Mouse (Mus musculus) midbrain, embryonic 12.5 days (tissue): ENCODE results near the gene Tmem59l. TPM values are rescaled to one million over a fixed set of nuclear protein-coding genes. Genes with fewer than 3 reads are reported as not detected.
A peak's percentile ranks its signal among the peaks of the same experiment; 100 is the strongest.

Experiments
- ATAC-seq: fragments of 200-750 bp; cut with Nextera tagmentation; 2 replicates; pipeline ENCODE4 v1.8.0; 2017; ENCODE audit warnings: low read depth, moderate TSS enrichment, moderate library complexity; ENCODE audit not compliant: low FRiP score
- H3K27ac ChIP-seq: fragments of 300-500 bp; sonication (generic); replicated peaks from 2 replicates; pipeline ENCODE4 v1.5.1; 2016; ENCODE audit warnings: mild to moderate bottlenecking
- H3K27me3 ChIP-seq: fragments of 300-500 bp; sonication (generic); 2 replicates; pipeline ENCODE4 v1.6.1; 2016; ENCODE audit warnings: mild to moderate bottlenecking
- H3K36me3 ChIP-seq: fragments of 300-500 bp; sonication (generic); 2 replicates; pipeline ENCODE4 v1.6.1; 2016
- H3K4me1 ChIP-seq: fragments of 300-500 bp; sonication (generic); 2 replicates; pipeline ENCODE4 v1.6.1; 2016
- H3K4me2 ChIP-seq: fragments of 300-500 bp; sonication (generic); replicated peaks from 2 replicates; pipeline ENCODE4 v1.6.1; 2016; ENCODE audit warnings: mild to moderate bottlenecking, moderate library complexity
- H3K4me3 ChIP-seq: fragments of 300-500 bp; sonication (generic); 2 replicates; pipeline ENCODE4 v1.5.1; 2016; ENCODE audit warnings: mild to moderate bottlenecking
- H3K9ac ChIP-seq: fragments of 300-500 bp; sonication (generic); replicated peaks from 2 replicates; pipeline ENCODE4 v1.6.1; 2016; ENCODE audit warnings: mild to moderate bottlenecking, moderate library complexity
- H3K9me3 ChIP-seq: fragments of 300-500 bp; sonication (generic); 2 replicates; pipeline ENCODE4 v1.6.1; 2016; ENCODE audit warnings: mild to moderate bottlenecking
- WGBS: fragments of 180-500 bp; shearing (Covaris S2); methylation state at CpG from one replicate; pipeline ENCODE4 v1.1.7; 2016; 5-methylcytosine and 5-hydroxymethylcytosine counted together
- polyA plus RNA-seq: library from polyadenylated mRNA; unstranded; fragments of >200 nt; fragmentation: Nextera tagmentation; extraction: Ambion mirVana; gene quantifications from 2 replicates; pipeline ENCODE4 v1.2.1, GENCODE M21; 2016

Tmem59l gene
- polyA plus RNA-seq, 1 experiment from 2014 or later, result 21.7 TPM

- Histone ChIP-seq H3K27ac (no peak overlapping the region), H3K9me3 (no peaks in the 10 kb centered on the region), H3K27me3 (peaks cover 42% of the 10 kb centered on the region), H3K4me3 (peak overlapping the region; percentile 80), H3K9ac (no peak overlapping the region), H3K4me2 (peak overlapping the region; percentile 82), H3K4me1 (peaks cover 18% of the 10 kb centered on the region), H3K36me3 (no peaks in the 10 kb centered on the region)
- peak; percentile 23; the same call in 1 of the 2 replicates for ATAC-seq
- 2% methylated on average over 19 of the region's 21 CpGs for WGBS
Observed at GRCm38 (mm10) chr8:70477269-70477982, 9.7 kb downstream of the Tmem59l start.

DNA sequence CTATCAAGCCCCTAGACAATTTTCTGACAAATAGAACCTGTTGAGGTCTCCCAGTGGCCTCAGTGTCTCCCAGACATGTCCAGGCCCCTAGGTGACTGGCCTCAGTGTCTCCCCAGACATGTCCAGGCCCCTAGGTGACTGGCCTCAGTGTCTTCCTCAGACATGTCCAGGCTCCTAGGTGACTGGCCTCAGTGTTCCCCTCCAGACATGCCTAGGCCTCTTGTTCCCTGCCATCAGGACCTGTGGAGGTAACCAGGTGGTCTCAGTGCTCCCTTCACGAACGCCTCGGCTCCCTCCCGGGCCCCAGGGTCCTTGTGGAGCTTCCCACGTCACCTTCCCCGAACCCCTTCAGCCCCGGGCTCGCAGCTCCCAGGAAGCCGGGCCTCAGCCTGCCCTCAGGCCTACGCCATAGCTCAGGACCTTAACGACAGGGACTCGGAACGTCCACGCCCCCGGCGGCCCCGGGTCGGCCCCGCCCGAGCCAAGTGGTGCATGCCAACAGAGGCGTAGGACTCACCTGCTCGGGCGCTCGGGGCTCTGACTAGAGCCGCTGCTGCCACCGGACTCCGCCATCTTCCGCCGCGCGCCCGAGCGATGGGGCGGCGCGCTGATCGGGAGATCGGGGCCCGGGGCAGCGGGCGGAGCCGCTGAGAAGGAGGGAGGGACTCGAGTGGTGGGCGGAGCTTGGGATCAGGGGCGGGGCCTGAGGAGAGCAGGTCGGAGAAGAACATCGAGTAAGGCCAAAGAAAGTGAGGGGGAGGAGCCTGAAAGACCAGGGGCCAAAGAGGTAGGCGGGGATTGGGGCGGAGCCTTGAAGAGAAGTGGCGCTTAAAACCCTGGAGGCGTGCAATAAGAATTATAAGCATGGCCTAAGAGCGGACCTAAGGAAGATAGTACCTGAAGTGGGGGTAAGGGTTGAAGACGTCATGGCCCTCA is 10.6 kb downstream of the Tmem59l start, which contains the start of gene Klhl26:
Klhl26 (minus strand) TSS at position 636 of the 936 bp plus-strand sequence.
- H3K27ac ChIP-seq, result 0 out of 2 replicates have a peak within 1 kb of the TSS, but pooled peaks have one; percentile 32
- peaks cover 36% of the 10 kb centered on the region for H3K27me3 ChIP-seq
- H3K4me3 ChIP-seq, result peak within 1 kb of the TSS; percentile 80
- H3K9me3 ChIP-seq, result no peaks in the 10 kb centered on the region
- peak within 1 kb of the TSS; percentile 84 for H3K9ac ChIP-seq
- H3K4me1 ChIP-seq, result peaks cover 18% of the 10 kb centered on the region
- peak within 1 kb of the TSS; percentile 82 for H3K4me2 ChIP-seq
- no peaks in the 10 kb centered on the region for H3K36me3 ChIP-seq
- ATAC-seq, result peak; percentile 88
- WGBS, result under 1% methylated on average over 53 of the region's 53 CpGs

DNA sequence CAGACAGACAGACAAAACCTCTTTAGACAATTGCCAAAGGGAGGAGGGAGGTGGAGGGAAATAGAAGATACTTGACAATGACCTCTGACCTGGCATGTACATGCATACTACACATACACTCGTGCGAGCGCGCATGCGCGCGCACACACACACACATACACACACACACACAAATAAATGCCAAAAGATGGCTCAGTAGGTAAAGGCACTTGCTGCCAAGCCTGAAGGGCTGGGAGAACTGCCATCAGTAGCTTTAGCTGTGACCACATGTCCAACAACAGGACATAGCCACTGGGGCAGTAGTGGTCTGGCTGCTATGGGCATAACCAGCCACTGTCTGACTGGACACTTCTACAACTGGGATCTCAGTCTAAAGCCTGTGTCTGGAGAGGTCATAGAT is 15.3 kb downstream of the Tmem59l start:
- 94% methylated on average over 7 of the region's 7 CpGs for WGBS
- no peak overlapping the region for H3K9ac ChIP-seq

GRCm38 (mm10) chr8:70469938-70470337 is 17.2 kb downstream of the Tmem59l start:
- Histone ChIP-seq H3K4me2 (no peak overlapping the region), H3K4me3 (no peak overlapping the region), H3K9me3 (no peaks in the 10 kb centered on the region), H3K9ac (no peak overlapping the region), H3K36me3 (no peaks in the 10 kb centered on the region), H3K27me3 (no peaks in the 10 kb centered on the region), H3K27ac (no peak overlapping the region), H3K4me1 (0 out of 2 replicates have a peak, but pooled peaks cover 4% of the 10 kb centered on the region)
- 66% methylated on average over 2 of the region's 2 CpGs for WGBS
- no peak for ATAC-seq

More for the DNA sequence above, 15.3 kb downstream of the Tmem59l start:
- H3K4me1 ChIP-seq, result peaks cover 13% of the 10 kb centered on the region
- no peaks in the 10 kb centered on the region for H3K27me3 ChIP-seq
- no peak overlapping the region for H3K4me2 ChIP-seq
- no peak for ATAC-seq
- H3K36me3 ChIP-seq, result no peaks in the 10 kb centered on the region
- no peak overlapping the region for H3K4me3 ChIP-seq
- no peaks in the 10 kb centered on the region for H3K9me3 ChIP-seq
- H3K27ac ChIP-seq, result no peak overlapping the region

DNA sequence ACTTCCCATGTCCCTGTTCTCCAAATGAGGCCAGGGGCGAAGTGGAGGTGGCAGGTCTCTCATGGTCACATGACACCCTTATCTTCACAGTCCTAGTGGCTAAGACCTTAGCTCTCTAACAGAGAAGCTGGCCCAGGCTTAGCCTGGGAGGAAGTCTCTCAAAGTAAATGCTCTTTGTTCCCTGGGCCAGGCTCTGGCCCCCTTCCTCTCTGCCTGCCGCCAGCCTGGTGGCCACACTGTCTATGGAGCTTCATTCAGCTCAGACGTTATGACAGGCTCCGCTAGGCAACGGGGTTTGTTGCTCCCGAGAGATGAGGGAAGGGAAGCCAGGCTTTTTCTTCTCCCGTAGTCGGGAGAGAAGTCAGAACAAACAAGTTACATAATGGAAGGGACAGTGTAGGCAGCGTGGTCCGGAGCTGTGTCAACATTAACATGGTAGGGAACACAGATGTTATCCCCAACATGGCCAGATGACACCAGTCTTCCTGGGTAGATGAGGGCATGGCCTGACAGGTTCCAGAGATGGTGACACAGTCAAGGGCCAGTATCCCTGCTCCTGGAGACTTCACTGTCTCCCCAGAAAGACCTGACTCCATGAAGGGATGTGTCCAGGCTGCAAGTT is 17.8 kb downstream of the Tmem59l start:
- no peaks in the 10 kb centered on the region for H3K27me3 ChIP-seq
- ATAC-seq, result peak; percentile 23; the same call in 1 of the 2 replicates
- no peak overlapping the region for H3K4me3 ChIP-seq
- no peak overlapping the region for H3K4me2 ChIP-seq
- H3K27ac ChIP-seq, result no peak overlapping the region
- H3K9me3 ChIP-seq, result no peaks in the 10 kb centered on the region
- WGBS, result 49% methylated on average over 10 of the region's 10 CpGs
- no peaks in the 10 kb centered on the region for H3K36me3 ChIP-seq
- H3K9ac ChIP-seq, result no peak overlapping the region
- 0 out of 2 replicates have a peak, but pooled peaks cover 4% of the 10 kb centered on the region for H3K4me1 ChIP-seq

DNA sequence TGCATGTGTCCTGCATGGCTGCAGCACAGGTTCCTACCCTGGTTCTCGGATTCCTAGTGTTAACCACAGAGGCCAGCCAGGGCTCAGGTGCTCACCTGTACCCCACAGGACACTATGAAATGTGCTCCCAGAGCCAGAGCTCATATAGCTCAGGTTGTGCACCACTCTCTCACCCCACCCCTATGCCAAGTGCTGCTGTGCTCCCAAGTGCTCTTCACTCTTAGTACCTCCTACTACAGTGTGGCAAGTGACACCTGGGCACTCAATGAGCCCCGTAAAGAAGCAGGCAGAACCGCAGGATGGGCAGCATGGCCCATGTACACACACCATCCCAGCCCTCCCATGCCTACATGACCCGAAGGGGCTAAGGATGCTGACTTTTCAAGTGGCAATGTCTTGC is 18.4 kb downstream of the Tmem59l start:
- ATAC-seq, result no peak
- no peak overlapping the region for H3K4me3 ChIP-seq
- H3K9ac ChIP-seq, result no peak overlapping the region
- H3K4me2 ChIP-seq, result no peak overlapping the region
- H3K27ac ChIP-seq, result no peak overlapping the region
- no peaks in the 10 kb centered on the region for H3K36me3 ChIP-seq
- WGBS, result 93% methylated on average over 4 of the region's 4 CpGs
- no peaks in the 10 kb centered on the region for H3K27me3 ChIP-seq
- H3K4me1 ChIP-seq, result 0 out of 2 replicates have a peak, but pooled peaks cover 4% of the 10 kb centered on the region
- no peaks in the 10 kb centered on the region for H3K9me3 ChIP-seq

DNA sequence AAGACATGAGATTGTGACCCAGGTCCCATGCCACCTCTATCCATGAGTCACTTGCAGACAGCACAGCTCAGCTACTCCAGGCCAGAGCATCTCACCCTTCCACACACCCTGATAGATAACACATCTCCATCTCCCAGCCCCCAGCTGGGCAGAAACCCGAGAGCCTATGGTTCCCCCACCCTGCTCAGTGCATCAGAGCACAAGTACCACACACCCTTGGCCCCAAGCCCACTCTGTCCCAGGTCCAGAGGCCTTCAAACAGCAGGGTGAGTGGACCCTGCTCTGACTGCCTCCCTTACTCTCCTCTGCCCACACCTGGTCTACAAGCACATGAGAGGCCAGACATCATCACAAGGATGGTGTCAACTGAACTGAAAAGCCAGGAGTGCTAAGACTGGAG is 19.3 kb downstream of the Tmem59l start:
- H3K4me1 ChIP-seq, result 0 out of 2 replicates have a peak, but pooled peaks cover 4% of the 10 kb centered on the region
- H3K4me3 ChIP-seq, result no peak overlapping the region
- H3K9ac ChIP-seq, result no peak overlapping the region
- H3K9me3 ChIP-seq, result no peaks in the 10 kb centered on the region
- H3K27me3 ChIP-seq, result no peaks in the 10 kb centered on the region
- H3K4me2 ChIP-seq, result no peak overlapping the region
- H3K27ac ChIP-seq, result no peak overlapping the region
- ATAC-seq, result no peak
- no peaks in the 10 kb centered on the region for H3K36me3 ChIP-seq
- WGBS, result 80% methylated on average over 1 of the region's 1 CpGs

GRCm38 (mm10) chr8:70467229-70467725 is 19.9 kb downstream of the Tmem59l start:
- no peaks in the 10 kb centered on the region for H3K27me3 ChIP-seq
- ATAC-seq, result no peak
- H3K4me3 ChIP-seq, result no peak overlapping the region; the same call in 1 of the 2 replicates
- no peak overlapping the region for H3K27ac ChIP-seq
- 78% methylated on average over 5 of the region's 5 CpGs for WGBS
- no peaks in the 10 kb centered on the region for H3K9me3 ChIP-seq
- no peaks in the 10 kb centered on the region for H3K36me3 ChIP-seq
- no peak overlapping the region for H3K4me2 ChIP-seq
- H3K9ac ChIP-seq, result 0 out of 2 replicates have a peak overlapping the region, but pooled peaks have one; percentile 20
- 0 out of 2 replicates have a peak, but pooled peaks cover 4% of the 10 kb centered on the region for H3K4me1 ChIP-seq

GRCm38 (mm10) chr8:70466771-70467170 is 20.4 kb downstream of the Tmem59l start:
- Histone ChIP-seq H3K4me1 (0 out of 2 replicates have a peak, but pooled peaks cover 4% of the 10 kb centered on the region), H3K9ac (no peak overlapping the region), H3K4me2 (no peak overlapping the region), H3K36me3 (no peaks in the 10 kb centered on the region), H3K9me3 (no peaks in the 10 kb centered on the region), H3K27ac (no peak overlapping the region), H3K27me3 (no peaks in the 10 kb centered on the region), H3K4me3 (no peak overlapping the region)
- no peak for ATAC-seq
- WGBS, result 75% methylated on average over 11 of the region's 11 CpGs

DNA sequence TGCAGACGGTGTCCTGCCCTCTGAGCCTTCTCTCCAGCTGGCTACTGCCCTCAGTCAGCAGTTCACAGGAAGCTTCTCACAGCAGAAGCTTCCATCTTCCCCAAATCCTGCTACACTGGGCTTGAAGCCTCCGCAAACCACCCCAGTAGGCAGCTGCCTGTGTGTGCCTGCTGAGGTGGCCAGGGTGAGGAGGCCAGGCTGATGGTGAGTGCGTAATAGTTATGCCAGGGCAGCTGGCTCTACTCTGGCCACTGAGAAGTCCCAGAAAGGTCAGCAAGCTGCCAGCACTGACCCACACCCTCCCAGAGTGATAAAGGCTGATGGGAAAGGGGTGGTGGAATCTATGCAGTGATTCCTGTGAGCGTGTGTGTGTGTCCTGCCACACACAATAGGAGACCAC is 20.9 kb downstream of the Tmem59l start:
- Histone ChIP-seq H3K4me1 (0 out of 2 replicates have a peak, but pooled peaks cover 4% of the 10 kb centered on the region), H3K4me2 (no peak overlapping the region), H3K27ac (no peak overlapping the region), H3K27me3 (no peaks in the 10 kb centered on the region), H3K9ac (no peak overlapping the region), H3K9me3 (no peaks in the 10 kb centered on the region), H3K4me3 (no peak overlapping the region), H3K36me3 (no peaks in the 10 kb centered on the region)
- WGBS, result 84% methylated on average over 4 of the region's 4 CpGs
- ATAC-seq, result no peak

DNA sequence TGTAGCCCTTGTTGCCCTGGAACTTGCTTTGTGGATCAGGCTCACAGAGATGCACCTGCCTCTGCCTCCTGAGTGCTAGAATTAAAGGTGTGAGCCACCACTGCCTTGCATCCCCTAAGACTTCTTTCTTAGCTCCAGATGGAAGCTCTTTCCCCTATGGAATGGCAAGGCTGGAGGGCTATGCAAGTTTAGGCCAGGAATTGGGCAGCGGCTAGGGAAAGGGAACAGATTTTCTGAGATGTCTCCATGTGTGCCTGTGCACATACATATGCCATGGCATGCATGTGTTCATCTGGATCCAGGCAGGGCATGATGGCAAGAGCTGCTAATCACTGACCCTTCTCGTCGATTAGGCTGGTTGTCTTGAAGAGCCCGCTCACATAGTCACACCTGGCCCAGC is 21.5 kb downstream of the Tmem59l start:
- no peak for ATAC-seq
- H3K4me1 ChIP-seq, result 0 out of 2 replicates have a peak, but pooled peaks cover 4% of the 10 kb centered on the region
- no peak overlapping the region for H3K27ac ChIP-seq
- no peaks in the 10 kb centered on the region for H3K36me3 ChIP-seq
- H3K9me3 ChIP-seq, result no peaks in the 10 kb centered on the region
- H3K4me3 ChIP-seq, result no peak overlapping the region
- H3K27me3 ChIP-seq, result no peaks in the 10 kb centered on the region
- WGBS, result 93% methylated on average over 4 of the region's 4 CpGs
- no peak overlapping the region for H3K9ac ChIP-seq
- H3K4me2 ChIP-seq, result no peak overlapping the region
